Mouse (Mus musculus) midbrain, postnatal 0 days (tissue): ENCODE measurements at regions not wholly inside any gene's neighbourhood (a gene's known extent, or its start where the extent isn't known, plus 50 kb on each side); places are given as distances from the start of the nearest gene placed in this dataset.

Experiments
- ATAC-seq: fragments of 200-750 bp; cut with Nextera tagmentation; 2 replicates; pipeline ENCODE4 v1.8.0; 2017; ENCODE audit warnings: moderate number of reproducible peaks, mild to moderate bottlenecking, moderate TSS enrichment, moderate library complexity; ENCODE audit not compliant: low FRiP score
- DNase-seq: peaks from one replicate; pipeline ENCODE4 v3.0.0-alpha.2; 2015; ENCODE audit warnings: low spot score
- H3K27ac ChIP-seq: fragments of 300-500 bp; sonication (generic); 2 replicates; pipeline ENCODE4 v1.5.1; 2014; ENCODE audit warnings: low read depth, mild to moderate bottlenecking, low read length, mixed read lengths
- H3K27me3 ChIP-seq: fragments of 300-500 bp; sonication (generic); 2 replicates; pipeline ENCODE4 v1.6.1; 2014; ENCODE audit warnings: low read length, control low read depth, mixed read lengths; ENCODE audit not compliant: insufficient read depth
- H3K36me3 ChIP-seq: fragments of 300-500 bp; sonication (generic); 2 replicates; pipeline ENCODE4 v1.6.1; 2014; ENCODE audit warnings: low read length, control low read depth, mixed read lengths; ENCODE audit not compliant: insufficient read depth
- H3K4me1 ChIP-seq: fragments of 300-500 bp; sonication (generic); 2 replicates; pipeline ENCODE4 v1.6.1; 2014; ENCODE audit warnings: mild to moderate bottlenecking, control low read depth, antibody characterized with exemption, low read length, mixed read lengths; ENCODE audit not compliant: insufficient read depth
- H3K4me2 ChIP-seq: fragments of 300-500 bp; sonication (generic); 2 replicates; pipeline ENCODE4 v1.6.1; 2014; ENCODE audit warnings: low read depth, mild to moderate bottlenecking, low read length, mixed read lengths; ENCODE audit not compliant: poor library complexity, severe bottlenecking
- H3K4me3 ChIP-seq: fragments of 300-500 bp; sonication (generic); 2 replicates; pipeline ENCODE4 v1.5.1; 2014; ENCODE audit warnings: low read depth, mild to moderate bottlenecking, low read length, moderate library complexity
- H3K9ac ChIP-seq: fragments of 300-500 bp; sonication (generic); replicated peaks from 2 replicates; pipeline ENCODE4 v1.6.1; 2014; ENCODE audit warnings: mild to moderate bottlenecking, low read length, moderate library complexity, mixed read lengths; ENCODE audit not compliant: poor library complexity, severe bottlenecking
- H3K9me3 ChIP-seq: fragments of 300-500 bp; sonication (generic); 2 replicates; pipeline ENCODE4 v1.6.1; 2016; ENCODE audit warnings: low read length, control low read depth
- CTCF ChIP-seq: IDR thresholded peaks from 2 replicates; pipeline ENCODE4 v1.5.1; 2016; ENCODE audit warnings: antibody characterized with exemption, mild to moderate bottlenecking
- WGBS: fragments of 180-500 bp; shearing (Covaris S2); extraction: QIAGEN DNeasy Blood & Tissue Kit; methylation state at CpG from one replicate; pipeline ENCODE4 v1.1.7; 2014; 5-methylcytosine and 5-hydroxymethylcytosine counted together

DNA sequence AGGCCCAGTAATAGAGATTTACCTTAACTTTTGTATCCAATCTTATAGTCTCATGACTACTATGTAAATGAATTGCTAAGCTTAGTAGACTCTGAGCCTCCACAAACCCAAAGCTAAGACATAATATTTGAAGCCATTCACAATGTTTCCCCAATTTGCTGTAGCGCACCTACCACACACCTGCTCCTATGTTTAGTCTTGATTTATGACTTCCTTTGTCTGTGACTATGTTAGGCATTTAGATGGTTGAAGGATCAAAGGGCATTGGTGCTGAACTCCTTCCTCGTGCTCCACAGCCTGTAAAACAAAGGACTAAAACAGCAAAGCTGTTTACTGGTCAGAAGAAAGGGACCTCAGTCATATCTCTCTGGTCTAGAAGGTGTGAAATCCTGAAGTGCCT lies 210.0 kb downstream of the Parm1 start:
- H3K9me3 ChIP-seq, result no peaks in the 10 kb centered on the region
- ATAC-seq (no peak), DNase-seq (no peak)
- no peak overlapping the region for H3K4me2 ChIP-seq
- no peak for TF ChIP-seq CTCF
- H3K27ac ChIP-seq, result no peak overlapping the region
- no peak overlapping the region for H3K4me3 ChIP-seq
- no peaks in the 10 kb centered on the region for H3K36me3 ChIP-seq
- no peak overlapping the region for H3K9ac ChIP-seq
- no peaks in the 10 kb centered on the region for H3K4me1 ChIP-seq
- 56% methylated on average over 2 of the region's 2 CpGs for WGBS
- no peaks in the 10 kb centered on the region for H3K27me3 ChIP-seq

DNA sequence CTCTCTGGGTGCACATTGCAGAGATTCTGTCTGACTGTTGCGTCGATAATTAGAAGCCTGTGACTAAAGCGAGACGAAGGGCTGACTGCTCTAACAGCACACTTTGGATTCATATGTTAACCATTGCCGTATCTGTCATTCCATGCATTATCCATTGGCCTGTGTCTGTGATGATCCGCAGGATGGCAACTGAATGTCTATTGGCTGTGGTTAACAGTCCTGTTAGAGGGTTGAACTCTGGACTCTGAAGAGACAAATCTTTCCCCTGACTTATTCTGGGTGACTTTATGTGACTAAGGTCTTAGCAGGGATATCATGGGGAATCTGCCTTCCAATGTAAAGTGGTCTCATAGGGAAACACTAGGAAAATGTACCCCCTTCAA lies 208.7 kb downstream of the Parm1 start:
- WGBS, result 78% methylated on average over 6 of the region's 6 CpGs
- H3K4me2 ChIP-seq, result no peak overlapping the region
- ATAC-seq, result no peak

GRCm38 (mm10) chr5:91725380-91726117 lies 208.1 kb downstream of the Parm1 start:
- Histone ChIP-seq H3K27ac (no peak overlapping the region), H3K4me3 (no peak overlapping the region), H3K4me1 (no peaks in the 10 kb centered on the region), H3K27me3 (no peaks in the 10 kb centered on the region), H3K9me3 (no peaks in the 10 kb centered on the region), H3K36me3 (no peaks in the 10 kb centered on the region), H3K9ac (no peak overlapping the region), H3K4me2 (no peak overlapping the region)
- no peak for DNase-seq
- no peak for ATAC-seq
- no peak for TF ChIP-seq CTCF
- WGBS, result 88% methylated on average over 4 of the region's 4 CpGs

More for the DNA sequence above, 208.7 kb downstream of the Parm1 start:
- H3K27ac ChIP-seq, result no peak overlapping the region
- no peaks in the 10 kb centered on the region for H3K27me3 ChIP-seq
- H3K4me1 ChIP-seq, result no peaks in the 10 kb centered on the region
- TF ChIP-seq CTCF, result no peak
- H3K36me3 ChIP-seq, result no peaks in the 10 kb centered on the region
- H3K9ac ChIP-seq, result no peak overlapping the region
- H3K9me3 ChIP-seq, result no peaks in the 10 kb centered on the region
- H3K4me3 ChIP-seq, result no peak overlapping the region
- DNase-seq, result no peak

- no peak for DNase-seq
- 92% methylated on average over 1 of the region's 1 CpGs for WGBS
- TF ChIP-seq CTCF, result no peak
These were observed 207.5 kb downstream of the Parm1 start for GRCm38 (mm10) chr5:91724881-91725280.

DNA sequence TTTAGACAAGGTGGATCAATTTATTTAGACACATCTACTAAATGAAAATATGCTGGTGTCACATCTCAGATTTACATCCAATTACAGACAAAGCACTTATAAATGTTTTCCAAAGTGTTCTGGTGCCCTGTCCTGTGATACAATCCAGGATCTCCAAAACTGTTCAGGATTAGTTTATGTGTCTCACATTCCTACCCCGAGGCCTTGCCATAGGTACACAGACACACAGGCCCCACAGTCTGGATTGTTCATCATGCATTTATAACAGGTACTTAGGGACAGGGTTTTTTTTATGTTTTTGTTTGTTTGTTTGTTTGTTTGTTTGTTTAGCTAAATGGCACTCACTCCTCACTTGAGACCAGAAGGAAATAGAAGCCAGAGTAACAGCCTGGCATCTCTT lies 206.0 kb downstream of the Parm1 start:
- no peak overlapping the region for H3K9ac ChIP-seq
- H3K9me3 ChIP-seq, result no peaks in the 10 kb centered on the region
- no peaks in the 10 kb centered on the region for H3K4me1 ChIP-seq
- H3K27ac ChIP-seq, result no peak overlapping the region
- no peak for ATAC-seq
- no peaks in the 10 kb centered on the region for H3K27me3 ChIP-seq
- no peaks in the 10 kb centered on the region for H3K36me3 ChIP-seq
- no peak for DNase-seq
- TF ChIP-seq CTCF, result no peak
- no peak overlapping the region for H3K4me3 ChIP-seq
- H3K4me2 ChIP-seq, result no peak overlapping the region
- WGBS, result 46% methylated on average over 1 of the region's 1 CpGs

More at GRCm38 (mm10) chr5:91724881-91725280, 207.5 kb downstream of the Parm1 start:
- Histone ChIP-seq H3K4me2 (no peak overlapping the region), H3K4me1 (no peaks in the 10 kb centered on the region), H3K9me3 (no peaks in the 10 kb centered on the region), H3K36me3 (no peaks in the 10 kb centered on the region), H3K27ac (no peak overlapping the region), H3K4me3 (no peak overlapping the region), H3K9ac (no peak overlapping the region), H3K27me3 (no peaks in the 10 kb centered on the region)
- no peak for ATAC-seq

DNA sequence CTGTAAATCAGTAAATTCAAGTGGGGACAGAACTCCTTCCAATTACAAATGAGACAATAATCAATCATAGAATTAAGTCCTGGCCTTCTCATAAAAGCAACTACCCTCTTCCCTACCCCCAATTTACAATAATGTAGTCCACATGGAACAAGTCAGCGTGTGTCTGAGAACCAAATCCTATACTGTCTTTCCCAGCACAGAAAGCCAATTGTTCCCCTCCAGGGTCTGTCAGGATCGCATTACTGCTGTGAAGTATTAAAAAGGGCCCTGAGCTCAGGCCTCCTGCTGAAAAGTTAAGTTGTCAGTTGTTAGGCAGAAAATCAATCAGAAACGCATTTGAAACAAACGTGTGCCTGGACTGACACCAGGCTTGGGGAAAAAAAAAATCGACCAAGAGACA lies 205.6 kb downstream of the Parm1 start:
- Histone ChIP-seq H3K9ac (no peak overlapping the region), H3K4me2 (no peak overlapping the region), H3K4me3 (no peak overlapping the region), H3K27ac (no peak overlapping the region), H3K4me1 (no peaks in the 10 kb centered on the region), H3K36me3 (no peaks in the 10 kb centered on the region), H3K9me3 (no peaks in the 10 kb centered on the region), H3K27me3 (no peaks in the 10 kb centered on the region)
- TF ChIP-seq CTCF, result no peak
- WGBS, result 14% methylated on average over 5 of the region's 5 CpGs
- DNase-seq (no peak), ATAC-seq (no peak)
